Mouse (Mus musculus): ENCODE results near the gene Acads.
"Not testable (repeated sequence)": the region's sequence is repeated elsewhere in the genome, so short reads cannot be mapped to it uniquely, and the experiment has no call there.

DNA sequence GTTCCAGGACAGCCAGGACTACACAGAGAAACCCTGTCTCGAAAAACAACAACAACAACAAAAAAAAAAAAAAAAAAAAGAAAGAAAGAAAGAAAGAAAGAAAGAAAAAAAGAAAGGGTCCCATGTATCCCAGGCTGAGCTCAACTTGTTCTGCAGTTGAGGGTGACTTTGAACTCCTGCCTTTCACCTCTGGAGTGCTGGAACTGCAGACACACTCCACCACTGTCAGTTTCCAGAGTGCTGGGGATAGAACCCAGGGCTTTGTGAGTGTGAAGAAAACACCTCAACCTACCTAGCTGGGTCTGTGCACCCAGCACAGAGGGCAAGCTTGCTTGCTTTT, 42.8 kb upstream of the Acads start:
- not testable (repeated sequence) for TF ChIP-seq POLR2A, CTCF (IDR thresholded peaks at IDR 0.05; ENCODE audit: extremely low read depth, insufficient read depth, low read length)
